Mouse (Mus musculus): ENCODE measurements around the gene Hoxb9.

Hoxb9 gene

DNA sequence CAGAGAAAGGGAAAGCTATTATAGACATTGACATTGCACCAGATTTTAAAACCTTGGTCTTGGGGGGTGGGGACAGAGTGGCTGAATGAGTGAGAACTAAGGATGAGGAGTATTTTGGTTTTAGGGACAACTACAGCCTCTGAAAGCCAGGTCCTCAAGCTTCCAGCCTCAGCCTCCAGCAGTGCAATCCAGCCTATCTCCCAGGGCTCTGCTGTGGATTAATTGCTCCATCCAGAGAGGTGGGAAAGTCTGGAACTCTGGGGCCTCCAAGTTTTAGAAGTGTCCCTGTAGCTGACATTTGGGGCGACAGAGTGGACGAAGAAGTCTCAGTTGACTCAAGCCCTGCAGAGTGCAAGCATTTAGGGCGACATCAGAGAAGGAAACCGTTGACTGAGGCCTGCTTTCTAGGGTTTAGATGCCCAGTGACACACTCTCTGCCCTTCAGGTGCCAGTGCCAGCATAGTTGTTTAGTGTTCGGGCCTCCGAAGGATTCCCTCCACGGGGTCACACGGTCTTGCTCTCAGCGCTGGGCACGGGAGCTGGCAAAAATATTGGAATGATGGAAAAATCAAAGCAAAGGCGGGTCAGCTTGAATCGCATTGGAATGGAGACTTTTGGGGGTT, 42.7 kb downstream of the Hoxb9 start:
- no peak for ATAC-seq (ENCODE audit: low TSS enrichment)

- no peak for ATAC-seq (ENCODE audit: low TSS enrichment)
Measured at GRCm38 (mm10) chr11:96314671-96315343, 43.5 kb downstream of the Hoxb9 start.

GRCm38 (mm10) chr11:96315344-96315681, 44.1 kb downstream of the Hoxb9 start:
- ATAC-seq (ENCODE audit: low TSS enrichment): no peak

DNA sequence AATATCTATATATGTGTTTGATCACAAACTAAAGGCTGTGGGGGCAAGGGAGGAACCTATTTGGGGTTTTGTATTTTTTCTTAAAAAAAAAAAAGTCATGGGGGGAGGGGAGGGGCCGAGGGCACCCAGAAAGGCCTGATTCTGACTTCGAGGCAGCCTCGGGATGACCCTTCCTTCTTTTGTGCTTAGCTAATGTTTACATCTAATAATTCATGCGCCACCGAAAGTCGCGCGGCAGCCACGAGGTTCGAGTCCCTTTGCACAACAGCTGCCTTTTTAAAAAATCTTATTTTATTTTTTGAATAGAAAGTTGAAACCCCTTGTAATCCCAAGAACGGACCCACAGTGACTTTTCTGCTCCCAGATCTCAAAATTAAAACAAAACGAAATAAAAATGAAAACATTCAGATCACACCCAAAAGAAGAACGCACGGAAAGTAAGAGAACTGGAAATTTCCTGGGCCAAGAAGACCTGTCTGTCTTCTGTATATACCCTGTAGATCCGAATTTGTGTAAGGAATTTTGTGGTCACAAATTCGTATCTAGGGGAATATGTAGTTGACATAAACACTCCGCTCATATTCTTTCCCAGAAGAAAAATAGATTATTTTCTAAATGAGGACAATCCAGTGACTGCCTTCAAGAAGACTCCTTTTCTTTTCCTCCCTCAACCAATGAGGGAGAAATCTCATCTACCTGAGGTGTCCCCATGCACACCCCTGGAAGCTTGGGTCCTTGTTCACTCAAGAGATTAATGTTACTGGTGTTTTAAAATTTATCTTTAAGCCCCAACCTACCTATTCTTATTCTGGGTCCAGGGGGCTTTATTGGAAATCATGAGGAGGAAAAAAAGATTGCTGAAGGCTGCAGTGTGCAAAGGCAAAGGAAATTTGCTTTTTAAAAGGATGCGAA, 45.7 kb downstream of the Hoxb9 start:
- ATAC-seq (ENCODE audit: low TSS enrichment): no peak

DNA sequence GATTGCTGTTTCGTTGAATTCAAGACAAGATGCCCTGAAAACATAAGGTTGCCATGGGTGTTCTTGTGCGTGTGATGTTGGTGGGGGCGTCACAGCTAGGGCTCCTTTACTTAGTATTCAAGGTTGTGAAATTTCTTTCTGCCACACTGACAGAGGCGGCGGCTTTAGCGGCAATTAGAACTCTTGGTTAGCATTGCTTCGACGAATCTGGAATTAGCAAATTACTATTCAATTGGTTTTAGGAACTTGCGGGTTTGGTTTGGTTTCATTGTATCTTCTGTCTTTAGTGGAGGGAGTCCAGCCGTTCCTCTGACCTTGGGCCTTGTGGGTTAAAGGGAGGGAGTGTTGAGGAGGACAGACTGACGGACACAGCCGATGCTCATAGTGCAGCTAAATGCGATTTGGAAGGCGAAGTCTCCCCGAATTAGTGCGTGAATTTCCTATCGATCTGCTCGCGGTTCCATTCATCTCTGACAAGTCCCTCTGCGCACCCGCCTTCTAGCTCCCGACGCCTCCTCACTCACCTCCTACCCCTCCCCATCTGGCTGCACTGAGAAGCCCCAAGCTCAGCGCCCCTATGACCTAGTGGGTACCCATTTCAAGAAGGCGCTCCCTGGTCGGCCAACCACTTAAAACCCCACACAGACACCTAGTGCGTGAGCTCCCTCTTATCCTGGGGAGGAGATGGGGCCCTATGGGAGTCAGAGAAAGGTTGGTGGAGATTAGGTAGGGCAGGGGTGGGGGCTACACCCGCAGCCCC, 46.5 kb downstream of the Hoxb9 start, which contains the start of gene Hoxb4:
Hoxb4 (plus strand) TSS at position 660 of the 760 bp plus-strand sequence.
- no peak for ATAC-seq (ENCODE audit: low TSS enrichment)

- no peak for ATAC-seq (ENCODE audit: low TSS enrichment)
Measured at GRCm38 (mm10) chr11:96318368-96319070, 47.3 kb downstream of the Hoxb9 start.

GRCm38 (mm10) chr11:96319071-96319902, 48.0 kb downstream of the Hoxb9 start:
- no peak for ATAC-seq (ENCODE audit: low TSS enrichment)

- ATAC-seq (ENCODE audit: low TSS enrichment): no peak
Measured at GRCm38 (mm10) chr11:96319910-96320309, 48.7 kb downstream of the Hoxb9 start.

DNA sequence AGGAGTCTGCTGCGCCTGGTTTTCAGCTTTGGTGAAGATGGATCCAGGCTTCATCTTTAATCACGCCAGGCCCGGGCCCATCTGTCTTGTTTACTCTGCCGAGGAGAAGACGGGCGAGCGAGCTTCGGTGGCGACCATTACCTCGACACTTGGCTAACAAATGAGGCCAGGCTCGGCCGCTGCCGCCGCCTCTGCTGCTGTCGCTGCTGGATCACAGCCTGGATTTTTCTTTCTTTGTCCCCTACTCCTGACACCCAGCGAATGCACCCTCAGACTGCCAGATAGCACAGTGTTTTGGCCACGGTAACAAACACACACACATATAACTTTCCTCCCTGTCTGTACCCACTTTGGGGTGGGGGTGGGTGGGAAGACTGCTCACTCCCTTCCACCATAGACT, 49.4 kb downstream of the Hoxb9 start:
- ATAC-seq (ENCODE audit: low TSS enrichment): no peak

DNA sequence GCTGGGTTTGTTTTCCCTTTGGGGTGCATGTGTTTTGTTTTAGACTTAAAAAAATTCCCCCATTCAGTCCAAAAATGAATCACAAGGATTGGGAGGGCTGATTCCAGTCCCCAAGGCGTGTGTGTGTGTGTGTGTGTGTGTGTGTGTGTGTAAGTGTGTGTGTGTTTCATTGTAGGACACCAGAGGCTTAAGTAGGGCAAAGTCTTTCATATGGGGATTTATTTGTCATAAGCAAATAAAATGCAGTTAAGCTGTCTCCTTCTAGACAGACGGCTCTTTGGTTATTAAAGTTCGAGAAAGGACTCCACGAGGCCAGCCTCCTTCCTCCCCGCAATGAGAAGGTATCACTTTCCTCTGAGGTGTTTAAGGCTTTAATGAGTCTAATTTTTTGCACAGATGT, 50.6 kb downstream of the Hoxb9 start:
- ATAC-seq (ENCODE audit: low TSS enrichment): no peak

GRCm38 (mm10) chr11:96322738-96323137, 51.5 kb downstream of the Hoxb9 start:
- no peak for ATAC-seq (ENCODE audit: low TSS enrichment)

GRCm38 (mm10) chr11:96323154-96323553, 51.9 kb downstream of the Hoxb9 start, which contains the start of gene Hoxb3:
Gene Hoxb3 (plus strand): TSS chr11:96323326.
- no peak for ATAC-seq (ENCODE audit: low TSS enrichment)

GRCm38 (mm10) chr11:96324125-96324524, 52.9 kb downstream of the Hoxb9 start:
- no peak for ATAC-seq (ENCODE audit: low TSS enrichment)

DNA sequence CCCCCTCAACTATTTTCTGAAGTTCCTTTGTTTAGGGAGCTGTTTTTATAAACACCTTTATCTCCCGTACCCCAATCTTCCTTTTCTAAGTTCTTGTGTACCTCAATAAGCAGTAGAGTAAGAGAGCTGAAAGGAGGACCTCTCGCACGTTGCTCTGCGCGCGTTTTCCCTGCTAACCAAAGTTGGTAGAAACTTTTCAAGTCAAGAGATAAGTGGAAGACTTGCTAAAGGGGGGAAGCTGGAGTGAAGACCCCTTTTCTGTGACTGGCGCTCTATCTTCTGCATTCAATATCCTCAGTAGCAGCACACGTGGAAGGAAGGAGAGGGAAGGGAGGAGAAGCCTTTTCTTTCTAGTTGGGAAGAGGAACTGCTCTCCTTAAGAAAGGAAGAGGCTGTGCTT, 53.7 kb downstream of the Hoxb9 start:
- ATAC-seq (ENCODE audit: low TSS enrichment): no peak

DNA sequence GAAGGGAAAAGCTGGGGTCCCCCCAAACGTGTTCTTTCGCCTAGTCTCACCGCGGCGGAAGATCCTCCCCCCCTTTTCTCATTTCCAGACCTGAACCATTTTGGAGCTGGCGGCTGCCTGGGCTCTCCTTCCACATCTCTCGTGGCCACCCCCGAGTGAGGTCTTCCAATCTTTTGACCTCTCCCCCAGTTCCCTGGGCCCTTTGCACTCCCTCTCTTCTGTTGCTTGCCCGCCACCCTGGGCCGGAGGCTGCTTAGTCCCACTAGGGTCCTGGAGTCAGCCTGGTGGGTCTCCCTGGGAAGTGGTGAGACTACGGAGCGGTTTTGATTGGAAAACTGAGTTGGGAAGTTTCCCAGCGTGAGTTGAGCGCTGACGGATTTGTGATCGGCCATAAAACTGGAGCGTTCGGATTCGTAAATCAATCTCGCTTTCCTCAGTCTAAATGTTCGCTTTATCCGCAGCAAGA, 54.5 kb downstream of the Hoxb9 start:
- no peak for ATAC-seq (ENCODE audit: low TSS enrichment)

Data from frontal cortex, adult (tissue).